Mouse (Mus musculus): ENCODE results near the gene Vps8.
"Not testable (repeated sequence)": the region's sequence is repeated elsewhere in the genome, so short reads cannot be mapped to it uniquely, and the experiment has no call there.

The Vps8 gene

DNA sequence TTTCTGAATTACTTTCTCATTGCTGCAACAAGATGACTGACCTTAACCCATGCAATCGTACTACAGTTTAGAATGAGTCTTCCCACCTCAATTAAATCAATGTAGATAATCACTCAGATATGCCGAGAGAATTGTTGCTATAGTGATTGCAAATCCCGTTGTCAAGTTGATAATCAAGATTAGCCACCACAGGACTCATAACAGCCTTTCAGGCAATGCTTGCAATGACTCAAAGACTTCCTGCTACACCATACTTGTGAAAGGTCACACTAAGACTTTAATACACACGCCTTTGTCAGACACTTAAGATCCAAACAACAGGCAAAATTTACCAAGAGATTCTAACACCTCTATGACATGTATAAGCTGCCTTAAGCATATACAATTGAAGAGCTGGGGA, 249.0 kb downstream of the Vps8 start:
- DNase-seq (ENCODE audit: low spot score) = no peak

DNA sequence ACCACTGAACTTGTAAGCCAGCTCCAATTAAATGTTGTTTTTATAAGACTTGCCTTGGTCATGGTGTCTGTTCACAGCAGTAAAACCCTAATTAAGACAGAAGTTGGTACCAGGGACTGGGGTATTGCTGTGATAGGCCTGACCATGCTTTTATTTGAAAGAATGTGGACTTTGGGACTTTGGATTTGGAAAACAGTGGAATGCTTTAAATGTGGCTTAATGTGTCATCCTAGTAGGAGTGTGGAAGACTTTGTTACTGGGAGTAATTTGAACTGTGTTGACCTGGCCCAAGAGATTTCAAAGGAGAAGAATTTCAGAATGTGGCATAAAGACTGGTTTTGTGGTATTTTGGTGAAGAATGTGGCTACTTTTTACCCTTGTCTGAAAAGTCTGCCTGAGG, 250.1 kb downstream of the Vps8 start:
- DNase-seq (ENCODE audit: low spot score) = not testable (repeated sequence)

GRCm38 (mm10) chr16:21673651-21674050, 250.7 kb downstream of the Vps8 start:
- not testable (repeated sequence) for DNase-seq (ENCODE audit: low spot score)

DNA sequence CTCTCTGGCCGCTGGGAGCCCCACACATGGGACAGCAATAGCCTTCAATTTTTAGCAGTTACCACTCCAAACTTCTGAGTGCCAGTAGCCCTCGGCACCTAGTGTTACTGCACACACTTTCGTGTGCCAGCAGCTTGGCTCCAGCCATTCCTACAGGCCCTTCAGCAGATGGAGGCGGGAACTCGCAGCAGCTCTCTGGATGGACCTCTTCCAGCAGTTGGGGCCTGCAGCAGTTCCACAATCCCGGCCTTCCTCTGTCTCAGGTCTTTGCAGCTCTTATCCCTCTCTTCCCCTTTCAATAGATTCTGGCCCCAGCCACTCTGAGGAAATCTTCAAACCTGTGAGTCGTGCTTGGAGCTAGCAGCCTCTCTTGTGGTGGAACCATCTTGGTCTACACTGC, 253.9 kb downstream of the Vps8 start:
- no peak for DNase-seq (ENCODE audit: low spot score)

- no peak for DNase-seq (ENCODE audit: low spot score)
Observed at GRCm38 (mm10) chr16:21687406-21687805, 264.5 kb downstream of the Vps8 start.

GRCm38 (mm10) chr16:21689141-21689540, 266.2 kb downstream of the Vps8 start:
- no peak for DNase-seq (ENCODE audit: low spot score)

DNA sequence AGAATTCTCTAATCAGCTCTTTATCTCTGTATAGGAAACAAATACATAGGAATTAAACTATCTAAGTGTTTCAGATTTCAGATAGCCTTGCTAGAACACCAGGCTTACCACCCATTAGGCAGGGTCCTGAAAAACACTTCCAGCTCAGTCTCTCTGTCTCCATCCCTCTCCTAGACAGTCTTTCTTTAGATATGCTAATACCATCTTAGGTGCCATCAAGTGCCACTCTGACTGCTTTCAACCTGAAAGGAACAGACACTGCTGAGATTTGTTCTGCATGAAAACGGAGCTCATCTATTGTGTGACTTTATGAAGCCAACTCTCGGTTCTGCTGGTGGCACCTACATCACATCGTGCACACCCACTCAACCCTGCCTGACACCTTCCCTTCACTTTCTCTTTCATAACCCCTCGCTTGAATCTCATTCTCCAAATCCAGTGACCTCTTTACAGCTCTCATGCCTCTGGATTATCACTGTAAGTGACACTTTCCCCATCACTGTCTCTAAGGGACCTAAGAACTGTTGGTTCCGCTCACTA, 267.4 kb downstream of the Vps8 start:
- DNase-seq (ENCODE audit: low spot score) = no peak

DNA sequence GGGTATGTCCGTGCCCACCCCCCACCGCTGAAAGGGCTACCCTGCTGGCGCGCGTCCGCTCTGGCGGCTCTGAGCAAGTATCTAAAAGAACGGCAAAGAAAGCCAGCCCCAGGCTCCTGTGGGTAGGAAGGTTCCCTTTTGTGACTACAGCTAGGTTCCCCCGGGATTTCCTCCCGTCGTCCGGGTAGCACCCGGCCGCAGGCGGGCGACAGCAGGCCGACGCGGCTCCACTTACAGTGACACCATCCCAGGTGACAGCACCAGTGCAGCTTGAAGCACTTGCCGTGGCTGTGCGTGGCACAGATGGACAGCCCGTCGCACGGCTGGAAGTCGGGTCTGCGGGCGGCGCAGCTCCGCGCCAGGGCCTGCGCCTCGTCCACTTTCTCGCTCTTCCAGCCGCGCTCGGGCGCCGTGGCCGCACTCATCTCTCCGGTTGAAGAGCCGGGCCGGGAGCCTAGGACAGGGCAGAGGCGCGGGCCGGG, 271.1 kb downstream of the Vps8 start:
- DNase-seq (ENCODE audit: low spot score) = peak; percentile 11

Measured in ovary, adult 18-20 months (tissue).